Mouse (Mus musculus): ENCODE measurements around the gene Ciita. TPM values are rescaled to one million over a fixed set of nuclear protein-coding genes. Genes with fewer than 3 reads are reported as not detected.
A peak's percentile ranks its signal among the peaks of the same experiment; 100 is the strongest.

Gene Ciita
- total RNA-seq, 2 experiments from 2014 or later = 0.08 TPM; not detected in 1

GRCm38 (mm10) chr16:10515953-10516572 lies 36.2 kb downstream of the Ciita start:
- no peak for DNase-seq (ENCODE audit: low spot score in 2 of 2)

GRCm38 (mm10) chr16:10518030-10518429 lies 38.2 kb downstream of the Ciita start:
- no peak for DNase-seq (ENCODE audit: low spot score in 2 of 2)

- peak; percentile 52 to 87 for DNase-seq (ENCODE audit: low spot score in 2 of 2)
Observed at GRCm38 (mm10) chr16:10520908-10521614, 41.2 kb downstream of the Ciita start.

GRCm38 (mm10) chr16:10522811-10523210 lies 43.0 kb downstream of the Ciita start:
- DNase-seq (ENCODE audit: low spot score in 2 of 2) = peak; percentile 32 to 87

GRCm38 (mm10) chr16:10523650-10524049 lies 43.8 kb downstream of the Ciita start:
- DNase-seq (ENCODE audit: low spot score in 2 of 2) = no peak

- DNase-seq (ENCODE audit: low spot score in 2 of 2) = no peak
Observed at GRCm38 (mm10) chr16:10524866-10525609, 45.2 kb downstream of the Ciita start.

GRCm38 (mm10) chr16:10525610-10525980 lies 45.7 kb downstream of the Ciita start:
- no peak for DNase-seq (ENCODE audit: low spot score in 2 of 2)

- DNase-seq (ENCODE audit: low spot score in 2 of 2) = no peak
Observed at GRCm38 (mm10) chr16:10527046-10527644, 47.3 kb downstream of the Ciita start.

- no peak for DNase-seq (ENCODE audit: low spot score in 2 of 2)
Observed at GRCm38 (mm10) chr16:10528382-10528781, 48.5 kb downstream of the Ciita start.

- no peak for DNase-seq (ENCODE audit: low spot score in 2 of 2)
Observed at GRCm38 (mm10) chr16:10530179-10530578, 50.3 kb downstream of the Ciita start.

- no peak for DNase-seq (ENCODE audit: low spot score in 2 of 2)
Observed at GRCm38 (mm10) chr16:10533781-10534180, 53.9 kb downstream of the Ciita start.

- DNase-seq (ENCODE audit: low spot score in 2 of 2) = no peak
Observed at GRCm38 (mm10) chr16:10534567-10534966, 54.7 kb downstream of the Ciita start.

GRCm38 (mm10) chr16:10536323-10536722 lies 56.5 kb downstream of the Ciita start:
- DNase-seq (ENCODE audit: low spot score in 2 of 2) = no peak

GRCm38 (mm10) chr16:10536961-10537360 lies 57.1 kb downstream of the Ciita start:
- DNase-seq (ENCODE audit: low spot score in 2 of 2) = no peak

- no peak for DNase-seq (ENCODE audit: low spot score in 2 of 2)
Observed at GRCm38 (mm10) chr16:10540763-10541597, 61.1 kb downstream of the Ciita start.

GRCm38 (mm10) chr16:10541598-10541930 lies 61.7 kb downstream of the Ciita start:
- DNase-seq (ENCODE audit: low spot score in 2 of 2) = no peak

GRCm38 (mm10) chr16:10542266-10542665 lies 62.4 kb downstream of the Ciita start:
- DNase-seq (ENCODE audit: low spot score in 2 of 2) = no peak

- peak; percentile 96 to 98 for DNase-seq (ENCODE audit: low spot score in 2 of 2)
Observed at GRCm38 (mm10) chr16:10542698-10543365, 63.0 kb downstream of the Ciita start, which contains the start of gene Dexi. Gene Dexi, minus strand, starts transcription at chr16:10543054.

- peak; percentile 96 for DNase-seq (ENCODE audit: low spot score in 2 of 2)
Observed at GRCm38 (mm10) chr16:10544995-10545622, 65.2 kb downstream of the Ciita start, which contains the start of gene Clec16a. Gene Clec16a, plus strand, starts transcription at chr16:10545339.

GRCm38 (mm10) chr16:10546865-10547264 lies 67.0 kb downstream of the Ciita start:
- no peak for DNase-seq (ENCODE audit: low spot score in 2 of 2)
